Mouse (Mus musculus): ENCODE data around the gene Erich3. TPM values are rescaled to one million over a fixed set of nuclear protein-coding genes. Genes with fewer than 3 reads are reported as not detected.
"Not testable (repeated sequence)": the region's sequence is repeated elsewhere in the genome, so short reads cannot be mapped to it uniquely, and the experiment has no call there.

The Erich3 gene
- polyA plus RNA-seq (2014; fragmentation: Nextera tagmentation; extraction: Ambion mirVana), result 0.26 TPM in 1 of 2 replicates, not detected in the other

- H3K27ac ChIP-seq (ENCODE audit: low read depth, low read length), result no peak within 1 kb of the TSS
- peak within 1 kb of the TSS; percentile 38 for H3K4me3 ChIP-seq (ENCODE audit: low read length)
- WGBS, result 27% methylated on average over 7 of the region's 7 CpGs
- 0 out of 2 replicates have a peak, but pooled peaks have one; percentile 6 for ATAC-seq (ENCODE audit: low FRiP score, low TSS enrichment)
- peak within 1 kb of the TSS; percentile 63 for H3K4me2 ChIP-seq (replicated peaks; ENCODE audit: low read depth, low read length)
- H3K4me1 ChIP-seq (ENCODE audit: control insufficient read depth, insufficient read depth, low read length), result no peaks in the 10 kb centered on the region
- H3K9ac ChIP-seq (ENCODE audit: low read depth, low read length), result no peak within 1 kb of the TSS
- no peaks in the 10 kb centered on the region for H3K36me3 ChIP-seq (ENCODE audit: control insufficient read depth, insufficient read depth, low read length)
- peaks cover 35% of the 10 kb centered on the region for H3K27me3 ChIP-seq (ENCODE audit: control insufficient read depth, insufficient read depth, low read length)
- H3K9me3 ChIP-seq (ENCODE audit: control insufficient read depth, low read length), result no peaks in the 10 kb centered on the region
Measured at GRCm38 (mm10) chr3:154663545-154663944, at the start of gene Erich3. Gene Erich3, plus strand, starts transcription at chr3:154663859.

GRCm38 (mm10) chr3:154614771-154615170 lies 48.9 kb upstream of the Erich3 start:
- no peak overlapping the region for H3K4me3 ChIP-seq (ENCODE audit: low read length)
- no peaks in the 10 kb centered on the region for H3K9me3 ChIP-seq (ENCODE audit: control insufficient read depth, low read length)
- no peaks in the 10 kb centered on the region for H3K27me3 ChIP-seq (ENCODE audit: control insufficient read depth, insufficient read depth, low read length)
- no peak for ATAC-seq (ENCODE audit: low FRiP score, low TSS enrichment)
- H3K4me1 ChIP-seq (ENCODE audit: control insufficient read depth, insufficient read depth, low read length), result no peaks in the 10 kb centered on the region
- no peak overlapping the region for H3K9ac ChIP-seq (ENCODE audit: low read depth, low read length)
- H3K27ac ChIP-seq (ENCODE audit: low read depth, low read length), result no peak overlapping the region
- peaks cover 8% of the 10 kb centered on the region; the same call in 1 of the 2 replicates for H3K36me3 ChIP-seq (ENCODE audit: control insufficient read depth, insufficient read depth, low read length)
- H3K4me2 ChIP-seq (replicated peaks; ENCODE audit: low read depth, low read length), result no peak overlapping the region
- WGBS, result 95% methylated on average over 8 of the region's 8 CpGs

GRCm38 (mm10) chr3:154615304-154615703 lies 48.4 kb upstream of the Erich3 start:
- peaks cover 8% of the 10 kb centered on the region; the same call in 1 of the 2 replicates for H3K36me3 ChIP-seq (ENCODE audit: control insufficient read depth, insufficient read depth, low read length)
- ATAC-seq (ENCODE audit: low FRiP score, low TSS enrichment), result no peak
- H3K4me3 ChIP-seq (ENCODE audit: low read length), result no peak overlapping the region
- 90% methylated on average over 7 of the region's 7 CpGs for WGBS
- no peaks in the 10 kb centered on the region for H3K9me3 ChIP-seq (ENCODE audit: control insufficient read depth, low read length)
- no peak overlapping the region for H3K9ac ChIP-seq (ENCODE audit: low read depth, low read length)
- H3K27me3 ChIP-seq (ENCODE audit: control insufficient read depth, insufficient read depth, low read length), result no peaks in the 10 kb centered on the region
- H3K4me2 ChIP-seq (replicated peaks; ENCODE audit: low read depth, low read length), result no peak overlapping the region
- no peaks in the 10 kb centered on the region for H3K4me1 ChIP-seq (ENCODE audit: control insufficient read depth, insufficient read depth, low read length)
- no peak overlapping the region for H3K27ac ChIP-seq (ENCODE audit: low read depth, low read length)

- WGBS, result 85% methylated on average over 4 of the region's 4 CpGs
- Histone ChIP-seq H3K36me3 (ENCODE audit: control insufficient read depth, insufficient read depth, low read length) (peaks cover 8% of the 10 kb centered on the region; the same call in 1 of the 2 replicates), H3K27ac (ENCODE audit: low read depth, low read length) (no peak overlapping the region), H3K27me3 (ENCODE audit: control insufficient read depth, insufficient read depth, low read length) (no peaks in the 10 kb centered on the region), H3K9ac (ENCODE audit: low read depth, low read length) (no peak overlapping the region), H3K4me3 (ENCODE audit: low read length) (no peak overlapping the region), H3K4me1 (ENCODE audit: control insufficient read depth, insufficient read depth, low read length) (no peaks in the 10 kb centered on the region), H3K4me2 (replicated peaks; ENCODE audit: low read depth, low read length) (no peak overlapping the region), H3K9me3 (ENCODE audit: control insufficient read depth, low read length) (no peaks in the 10 kb centered on the region)
- no peak for ATAC-seq (ENCODE audit: low FRiP score, low TSS enrichment)
Measured at GRCm38 (mm10) chr3:154616106-154616505, 47.6 kb upstream of the Erich3 start.

GRCm38 (mm10) chr3:154628284-154628683 lies 35.4 kb upstream of the Erich3 start:
- H3K9ac ChIP-seq (ENCODE audit: low read depth, low read length), result no peak overlapping the region
- no peak overlapping the region for H3K4me2 ChIP-seq (replicated peaks; ENCODE audit: low read depth, low read length)
- no peaks in the 10 kb centered on the region for H3K36me3 ChIP-seq (ENCODE audit: control insufficient read depth, insufficient read depth, low read length)
- no peak overlapping the region for H3K4me3 ChIP-seq (ENCODE audit: low read length)
- no peaks in the 10 kb centered on the region for H3K4me1 ChIP-seq (ENCODE audit: control insufficient read depth, insufficient read depth, low read length)
- H3K9me3 ChIP-seq (ENCODE audit: control insufficient read depth, low read length), result no peaks in the 10 kb centered on the region
- H3K27me3 ChIP-seq (ENCODE audit: control insufficient read depth, insufficient read depth, low read length), result no peaks in the 10 kb centered on the region
- no peak overlapping the region for H3K27ac ChIP-seq (ENCODE audit: low read depth, low read length)
- ATAC-seq (ENCODE audit: low FRiP score, low TSS enrichment), result 0 out of 2 replicates have a peak, but pooled peaks have one; percentile 62

GRCm38 (mm10) chr3:154631281-154631680 lies 32.4 kb upstream of the Erich3 start:
- H3K27ac ChIP-seq (ENCODE audit: low read depth, low read length); H3K9me3 ChIP-seq (ENCODE audit: control insufficient read depth, low read length); H3K36me3 ChIP-seq (ENCODE audit: control insufficient read depth, insufficient read depth, low read length); H3K4me2 ChIP-seq (replicated peaks; ENCODE audit: low read depth, low read length); ATAC-seq (ENCODE audit: low FRiP score, low TSS enrichment); H3K4me1 ChIP-seq (ENCODE audit: control insufficient read depth, insufficient read depth, low read length); H3K9ac ChIP-seq (ENCODE audit: low read depth, low read length); H3K27me3 ChIP-seq (ENCODE audit: control insufficient read depth, insufficient read depth, low read length); H3K4me3 ChIP-seq (ENCODE audit: low read length): not testable (repeated sequence)
- 94% methylated on average over 2 of the region's 2 CpGs for WGBS

- Histone ChIP-seq H3K9ac (ENCODE audit: low read depth, low read length) (no peak overlapping the region), H3K4me1 (ENCODE audit: control insufficient read depth, insufficient read depth, low read length) (no peaks in the 10 kb centered on the region), H3K4me2 (replicated peaks; ENCODE audit: low read depth, low read length) (no peak overlapping the region), H3K27me3 (ENCODE audit: control insufficient read depth, insufficient read depth, low read length) (no peaks in the 10 kb centered on the region), H3K9me3 (ENCODE audit: control insufficient read depth, low read length) (no peaks in the 10 kb centered on the region), H3K27ac (ENCODE audit: low read depth, low read length) (no peak overlapping the region), H3K36me3 (ENCODE audit: control insufficient read depth, insufficient read depth, low read length) (no peaks in the 10 kb centered on the region), H3K4me3 (ENCODE audit: low read length) (no peak overlapping the region)
- no peak for ATAC-seq (ENCODE audit: low FRiP score, low TSS enrichment)
- 85% methylated on average over 5 of the region's 5 CpGs for WGBS
Measured at GRCm38 (mm10) chr3:154633091-154633490, 30.6 kb upstream of the Erich3 start.

GRCm38 (mm10) chr3:154646638-154647442 lies 16.8 kb upstream of the Erich3 start:
- peak; percentile 16; the same call in 1 of the 2 replicates for ATAC-seq (ENCODE audit: low FRiP score, low TSS enrichment)

GRCm38 (mm10) chr3:154647443-154647780 lies 16.2 kb upstream of the Erich3 start:
- no peaks in the 10 kb centered on the region for H3K36me3 ChIP-seq (ENCODE audit: control insufficient read depth, insufficient read depth, low read length)
- H3K4me1 ChIP-seq (ENCODE audit: control insufficient read depth, insufficient read depth, low read length), result no peaks in the 10 kb centered on the region

More at GRCm38 (mm10) chr3:154646638-154647442, 16.8 kb upstream of the Erich3 start:
- Histone ChIP-seq H3K4me1 (ENCODE audit: control insufficient read depth, insufficient read depth, low read length) (no peaks in the 10 kb centered on the region), H3K27me3 (ENCODE audit: control insufficient read depth, insufficient read depth, low read length) (peaks cover under 1% of the 10 kb centered on the region; the same call in 1 of the 2 replicates), H3K9me3 (ENCODE audit: control insufficient read depth, low read length) (no peaks in the 10 kb centered on the region), H3K9ac (ENCODE audit: low read depth, low read length) (no peak overlapping the region), H3K4me3 (ENCODE audit: low read length) (peak overlapping the region; percentile 4; the same call in 1 of the 2 replicates), H3K4me2 (replicated peaks; ENCODE audit: low read depth, low read length) (peak overlapping the region; percentile 33), H3K36me3 (ENCODE audit: control insufficient read depth, insufficient read depth, low read length) (no peaks in the 10 kb centered on the region), H3K27ac (ENCODE audit: low read depth, low read length) (no peak overlapping the region)
- 44% methylated on average over 29 of the region's 29 CpGs for WGBS

More at GRCm38 (mm10) chr3:154647443-154647780, 16.2 kb upstream of the Erich3 start:
- peaks cover 5% of the 10 kb centered on the region; the same call in 1 of the 2 replicates for H3K27me3 ChIP-seq (ENCODE audit: control insufficient read depth, insufficient read depth, low read length)
- ATAC-seq (ENCODE audit: low FRiP score, low TSS enrichment), result no peak
- peak overlapping the region; percentile 33 for H3K4me2 ChIP-seq (replicated peaks; ENCODE audit: low read depth, low read length)
- H3K9ac ChIP-seq (ENCODE audit: low read depth, low read length), result no peak overlapping the region
- no peak overlapping the region; the same call in 1 of the 2 replicates for H3K4me3 ChIP-seq (ENCODE audit: low read length)
- 56% methylated on average over 7 of the region's 7 CpGs for WGBS
- no peaks in the 10 kb centered on the region for H3K9me3 ChIP-seq (ENCODE audit: control insufficient read depth, low read length)
- no peak overlapping the region for H3K27ac ChIP-seq (ENCODE audit: low read depth, low read length)

Measured in kidney, embryonic 14.5 days (tissue).